Comparison of ENCODE assay signal across 15 mouse cellular contexts in the genomic region with DNA sequence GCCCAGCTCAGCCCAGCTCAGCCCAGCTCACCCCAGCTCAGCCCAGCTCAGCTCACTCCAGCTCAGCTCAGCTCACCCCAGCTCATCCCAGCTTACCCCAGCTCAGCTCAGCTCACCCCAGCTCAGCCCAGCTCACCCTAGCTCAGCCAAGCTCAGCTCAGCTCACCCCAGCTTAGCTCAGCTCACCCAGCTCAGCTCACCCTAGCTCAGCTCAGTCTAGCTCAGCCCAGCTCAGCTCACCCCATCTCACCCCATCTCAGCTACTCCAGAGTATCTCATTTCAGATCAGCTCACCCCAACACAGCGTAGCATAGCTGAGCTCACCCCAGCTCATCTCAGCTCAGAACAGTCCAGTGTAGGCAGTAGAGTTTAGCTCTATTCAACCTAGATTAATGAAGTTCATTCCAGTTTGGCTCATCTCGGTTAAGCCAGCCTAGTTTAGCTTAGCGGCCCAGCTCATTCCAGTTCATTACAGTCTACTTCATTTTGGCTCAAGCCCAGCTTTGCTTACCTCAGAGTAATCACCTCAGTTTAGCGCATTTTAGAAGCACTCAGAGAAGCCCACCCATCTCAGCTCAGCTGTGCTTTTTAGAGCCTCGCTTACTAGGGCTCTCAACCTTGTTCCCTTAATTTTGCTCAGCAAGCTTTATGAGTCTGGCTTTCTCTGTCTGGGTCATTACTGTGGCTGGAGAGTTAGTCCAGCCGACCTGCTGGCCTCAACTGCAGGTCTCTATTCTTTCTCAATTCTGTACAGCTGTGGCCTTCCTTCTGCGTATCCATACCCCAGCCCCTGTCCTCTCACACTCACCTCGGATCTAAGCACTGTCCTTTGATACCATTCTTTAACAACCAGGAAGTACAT.
DNase-seq lines count a peak whose midpoint lies in the region; ATAC-seq and TF ChIP-seq lines count a peak whose summit lies in the region.
"Had no signal": no experiment of that assay in that cellular context is flagged by ENCODE, and none has a peak within 500 bp of the region (broad histone marks: within the 10 kb centered on the region; RNA-seq: fewer than 3 reads in every experiment).

No protein-coding gene starts in this region.

- H3K27ac ChIP-seq in forebrain, embryonic 10.5 days: no peak overlapping the region
- H3K27ac ChIP-seq: embryonic facial prominence, embryonic 12.5 days; heart, embryonic 10.5 days; intestine, embryonic 15.5 days; limb, embryonic 15.5 days; neural tube, embryonic 12.5 days had no signal

- 57% methylated on average over 8 of the region's 8 CpGs for WGBS in lung, adult 2 months
- WGBS in forebrain, embryonic 10.5 days: 82% methylated on average over 8 of the region's 8 CpGs

- H3K4me3 ChIP-seq in lung, adult 2 months (replicated peaks; ENCODE audit: extremely low read depth, low read depth, low read length): peak overlapping the region; percentile 75
- no peak overlapping the region for H3K4me3 ChIP-seq in forebrain, embryonic 10.5 days
- H3K4me3 ChIP-seq: embryonic facial prominence, embryonic 12.5 days; heart, embryonic 10.5 days; intestine, embryonic 15.5 days; limb, embryonic 15.5 days; neural tube, embryonic 12.5 days had no signal

- H3K9me3 ChIP-seq in forebrain, embryonic 10.5 days: peaks cover 17% of the 10 kb centered on the region
- H3K9me3 ChIP-seq: embryonic facial prominence, embryonic 12.5 days; heart, embryonic 10.5 days; intestine, embryonic 15.5 days; limb, embryonic 15.5 days; neural tube, embryonic 12.5 days had no signal

- H3K4me1 ChIP-seq in lung, adult 2 months (ENCODE audit: control insufficient read depth, insufficient read depth, low read length): no peaks in the 10 kb centered on the region
- no peaks in the 10 kb centered on the region for H3K4me1 ChIP-seq in forebrain, embryonic 10.5 days
- H3K4me1 ChIP-seq: embryonic facial prominence, embryonic 12.5 days; heart, embryonic 10.5 days; intestine, embryonic 15.5 days; limb, embryonic 15.5 days; neural tube, embryonic 12.5 days had no signal

- TF ChIP-seq POLR2A in lung, adult 2 months (IDR thresholded peaks at IDR 0.05; ENCODE audit: borderline replicate concordance, extremely low read depth, low read depth, low read length): no peak

- H3K36me3 ChIP-seq in forebrain, embryonic 10.5 days (replicated peaks): no peaks in the 10 kb centered on the region
- H3K36me3 ChIP-seq: embryonic facial prominence, embryonic 12.5 days; heart, embryonic 10.5 days; intestine, embryonic 15.5 days; limb, embryonic 15.5 days; neural tube, embryonic 12.5 days had no signal

- no peak for ATAC-seq in CD4-positive, CD25-positive, alpha-beta regulatory T cell, adult 4 months
- ATAC-seq in megakaryocyte progenitor cell, adult 5-6 weeks (replicated peaks; ENCODE audit: poor library complexity): peak; percentile 41
- ATAC-seq: forebrain, postnatal 0 days; intestine, embryonic 15.5 days had no signal

- DNase-seq in CD4-positive, CD25-positive, alpha-beta regulatory T cell, adult 2 months (ENCODE audit: low read depth, low spot score): peak; percentile 67
- no peak for DNase-seq in lung, adult 2 months
- DNase-seq in lung, postnatal 4 days: no peak
- peak; percentile 66 for DNase-seq in thymus, postnatal 25 days
- DNase-seq in forebrain, embryonic 10.5 days (ENCODE audit: extremely low spot score, low spot score): no peak
- DNase-seq in kidney, adult 11 months: no peak
- DNase-seq: forebrain, postnatal 0 days; right cerebral cortex, postnatal 14 days had no signal

- TF ChIP-seq CTCF in lung, adult 2 months (IDR thresholded peaks at IDR 0.05; ENCODE audit: insufficient read depth, low read length): no peak

- H3K27me3 ChIP-seq in forebrain, embryonic 10.5 days (ENCODE audit: poor library complexity, severe bottlenecking): no peaks in the 10 kb centered on the region
- H3K27me3 ChIP-seq: embryonic facial prominence, embryonic 12.5 days; intestine, embryonic 15.5 days; limb, embryonic 15.5 days; neural tube, embryonic 12.5 days had no signal

Comparison
In these comparisons a context has a peak if more than half of its experiments do, and no peak if none do; other contexts are left out.
1. DNase-seq: peak in CD4-positive, CD25-positive, alpha-beta regulatory T cell, adult 2 months (single experiment) and thymus, postnatal 25 days (single experiment); none in lung, adult 2 months (single experiment), lung, postnatal 4 days (0 of 2), forebrain, embryonic 10.5 days (single experiment) and kidney, adult 11 months (single experiment).